Mouse (Mus musculus): ENCODE data around the gene Cic. TPM values are rescaled to one million over a fixed set of nuclear protein-coding genes. Genes with fewer than 3 reads are reported as not detected.

Gene Cic
- total RNA-seq, 2 experiments from 2014 or later: 96.8 to 123 TPM

- DNase-seq (ENCODE audit: low spot score in 2 of 2): no peak
Observed at GRCm38 (mm10) chr7:25268588-25268987, 1.1 kb downstream of the Cic start.

GRCm38 (mm10) chr7:25269029-25269428 is 1.5 kb downstream of the Cic start:
- peak; percentile 17 to 23 for DNase-seq (ENCODE audit: low spot score in 2 of 2)

- peak in 1 of 2 experiments; percentile 2 for DNase-seq (ENCODE audit: low spot score in 2 of 2)
Observed at GRCm38 (mm10) chr7:25269545-25270271, 2.2 kb downstream of the Cic start.

GRCm38 (mm10) chr7:25270652-25271633 is 3.4 kb downstream of the Cic start:
- DNase-seq (ENCODE audit: low spot score in 2 of 2): peak in 1 of 2 experiments; percentile 1

- DNase-seq (ENCODE audit: low spot score in 2 of 2): peak in 1 of 2 experiments; percentile 1
Observed at GRCm38 (mm10) chr7:25271651-25272444, 4.3 kb downstream of the Cic start.

GRCm38 (mm10) chr7:25272445-25273258 is 5.1 kb downstream of the Cic start:
- peak in 1 of 2 experiments; percentile 1 for DNase-seq (ENCODE audit: low spot score in 2 of 2)

- DNase-seq (ENCODE audit: low spot score in 2 of 2): peak in 1 of 2 experiments; percentile 2
Observed at GRCm38 (mm10) chr7:25273259-25274241, 6.0 kb downstream of the Cic start.

GRCm38 (mm10) chr7:25274571-25274970 is 7.1 kb downstream of the Cic start:
- DNase-seq (ENCODE audit: low spot score in 2 of 2): peak in 1 of 2 experiments; percentile 4

GRCm38 (mm10) chr7:25274996-25275395 is 7.5 kb downstream of the Cic start:
- peak in 1 of 2 experiments; percentile 1 for DNase-seq (ENCODE audit: low spot score in 2 of 2)

GRCm38 (mm10) chr7:25275555-25276298 is 8.2 kb downstream of the Cic start:
- peak in 1 of 2 experiments; percentile 2 for DNase-seq (ENCODE audit: low spot score in 2 of 2)

GRCm38 (mm10) chr7:25277405-25277804 is 9.9 kb downstream of the Cic start:
- no peak for DNase-seq (ENCODE audit: low spot score in 2 of 2)

- peak in 1 of 2 experiments; percentile 2 for DNase-seq (ENCODE audit: low spot score in 2 of 2)
Observed at GRCm38 (mm10) chr7:25277998-25278340, 10.5 kb downstream of the Cic start.

GRCm38 (mm10) chr7:25278341-25279075 is 11.0 kb downstream of the Cic start:
- peak; percentile 65 to 66 for DNase-seq (ENCODE audit: low spot score in 2 of 2)

- DNase-seq (ENCODE audit: low spot score in 2 of 2): peak; percentile 85 to 87
Observed at GRCm38 (mm10) chr7:25279076-25279860, 11.8 kb downstream of the Cic start.

GRCm38 (mm10) chr7:25279861-25280791 is 12.6 kb downstream of the Cic start:
- peak; percentile 60 for DNase-seq (ENCODE audit: low spot score in 2 of 2)
